Mouse (Mus musculus) liver, embryonic 15.5 days (tissue): Measurements from ENCODE around the gene Olfr318. TPM values are rescaled to one million over a fixed set of nuclear protein-coding genes. Genes with fewer than 3 reads are reported as not detected.
"Not testable (repeated sequence)": the region's sequence is repeated elsewhere in the genome, so short reads cannot be mapped to it uniquely, and the experiment has no call there.

ENCODE experiments used
- ATAC-seq: fragments of 200-750 bp; cut with Nextera tagmentation; 2 replicates; pipeline ENCODE4 v1.8.0; 2017; ENCODE audit warnings: moderate number of reproducible peaks, mild to moderate bottlenecking, moderate library complexity; ENCODE audit not compliant: insufficient read depth
- H3K27ac ChIP-seq: fragments of 300-500 bp; sonication (generic); replicated peaks from 2 replicates; pipeline ENCODE4 v1.5.1; 2015; ENCODE audit warnings: mild to moderate bottlenecking, inconsistent platforms
- H3K27me3 ChIP-seq: fragments of 300-500 bp; sonication (generic); 2 replicates; pipeline ENCODE4 v1.6.1; 2015; ENCODE audit warnings: mild to moderate bottlenecking, inconsistent platforms
- H3K36me3 ChIP-seq: fragments of 300-500 bp; sonication (generic); replicated peaks from 2 replicates; pipeline ENCODE4 v1.6.1; 2015; ENCODE audit warnings: moderate library complexity, mild to moderate bottlenecking, inconsistent platforms
- H3K4me1 ChIP-seq: fragments of 300-500 bp; sonication (generic); replicated peaks from 2 replicates; pipeline ENCODE4 v1.6.1; 2015; ENCODE audit warnings: inconsistent platforms
- H3K4me2 ChIP-seq: fragments of 300-500 bp; sonication (generic); 2 replicates; pipeline ENCODE4 v1.6.1; 2015; ENCODE audit warnings: moderate library complexity, mild to moderate bottlenecking, inconsistent platforms
- H3K4me3 ChIP-seq: fragments of 300-500 bp; sonication (generic); replicated peaks from 2 replicates; pipeline ENCODE4 v1.5.1; 2015; ENCODE audit warnings: mild to moderate bottlenecking, inconsistent platforms
- H3K9ac ChIP-seq: fragments of 300-500 bp; sonication (generic); 2 replicates; pipeline ENCODE4 v1.6.1; 2015; ENCODE audit warnings: moderate library complexity, mild to moderate bottlenecking, inconsistent platforms
- H3K9me3 ChIP-seq: fragments of 300-500 bp; sonication (generic); replicated peaks from 2 replicates; pipeline ENCODE4 v1.6.1; 2016; ENCODE audit warnings: inconsistent platforms
- WGBS: fragments of 180-500 bp; shearing (Covaris S2); methylation state at CpG from one replicate; pipeline ENCODE4 v1.1.7; 2015; ENCODE audit warnings: mixed read lengths; ENCODE audit not compliant: insufficient replicate concordance; 5-methylcytosine and 5-hydroxymethylcytosine counted together
- polyA plus RNA-seq: library from polyadenylated mRNA; unstranded; fragments of >200 nt; fragmentation: Nextera tagmentation; extraction: Ambion mirVana; gene quantifications from 2 replicates; pipeline ENCODE4 v1.2.1, GENCODE M21; 2015

The Olfr318 gene
- polyA plus RNA-seq, result not detected in 2 replicates

DNA sequence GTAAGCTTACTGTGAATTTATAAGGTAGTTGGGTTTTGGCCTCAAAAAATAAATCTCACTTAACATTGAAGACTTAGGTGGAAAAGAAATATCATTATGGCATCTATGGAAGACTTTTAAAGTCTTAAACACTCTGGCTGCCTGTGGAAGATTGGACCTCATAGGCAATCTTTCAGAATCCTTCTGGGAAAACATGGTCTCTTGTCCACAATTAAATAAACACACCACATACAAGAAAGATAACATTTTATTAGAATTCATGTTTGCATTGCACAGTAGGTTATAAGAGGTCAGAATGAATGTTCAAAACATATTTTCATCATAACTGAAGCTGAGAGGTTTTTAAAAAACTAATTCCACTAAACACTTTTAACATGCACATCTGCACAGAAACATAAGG lies at the start of gene Olfr318:
Gene Olfr318, minus strand, starts transcription at position 101 of the 400 bp plus-strand sequence.
- Histone ChIP-seq H3K4me2 (no peak within 1 kb of the TSS), H3K9ac (no peak within 1 kb of the TSS), H3K4me3 (no peak within 1 kb of the TSS), H3K4me1 (no peaks in the 10 kb centered on the region), H3K9me3 (no peaks in the 10 kb centered on the region), H3K36me3 (no peaks in the 10 kb centered on the region), H3K27ac (no peak within 1 kb of the TSS), H3K27me3 (no peaks in the 10 kb centered on the region)
- ATAC-seq, result no peak

DNA sequence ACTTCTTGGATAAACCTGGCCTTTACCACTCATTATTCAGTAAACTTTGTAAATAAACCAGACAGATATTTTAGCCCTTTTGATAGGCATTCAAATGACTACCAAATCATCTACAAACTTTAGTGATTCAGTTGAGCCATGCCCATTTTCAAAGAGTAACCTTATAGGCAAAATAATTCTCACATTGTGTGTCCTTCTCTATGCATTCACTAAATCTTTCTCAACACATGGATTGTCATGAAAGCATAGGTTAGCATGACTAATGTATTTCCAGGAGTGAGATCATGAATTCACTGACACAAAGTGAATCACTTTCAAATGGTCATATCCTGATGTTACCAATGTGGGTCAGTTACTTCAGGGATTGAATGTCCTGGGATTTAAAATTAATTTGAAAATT lies 49.1 kb upstream of the Olfr318 start, which contains the start of gene Olfr315:
Gene Olfr315, plus strand, starts transcription at position 301 of the 400 bp plus-strand sequence.
- no peaks in the 10 kb centered on the region for H3K36me3 ChIP-seq
- no peaks in the 10 kb centered on the region for H3K9me3 ChIP-seq
- no peak within 1 kb of the TSS for H3K9ac ChIP-seq
- H3K4me3 ChIP-seq, result no peak within 1 kb of the TSS
- no peaks in the 10 kb centered on the region for H3K4me1 ChIP-seq
- no peak within 1 kb of the TSS for H3K27ac ChIP-seq
- H3K4me2 ChIP-seq, result no peak within 1 kb of the TSS
- no peak for ATAC-seq
- no peaks in the 10 kb centered on the region for H3K27me3 ChIP-seq

DNA sequence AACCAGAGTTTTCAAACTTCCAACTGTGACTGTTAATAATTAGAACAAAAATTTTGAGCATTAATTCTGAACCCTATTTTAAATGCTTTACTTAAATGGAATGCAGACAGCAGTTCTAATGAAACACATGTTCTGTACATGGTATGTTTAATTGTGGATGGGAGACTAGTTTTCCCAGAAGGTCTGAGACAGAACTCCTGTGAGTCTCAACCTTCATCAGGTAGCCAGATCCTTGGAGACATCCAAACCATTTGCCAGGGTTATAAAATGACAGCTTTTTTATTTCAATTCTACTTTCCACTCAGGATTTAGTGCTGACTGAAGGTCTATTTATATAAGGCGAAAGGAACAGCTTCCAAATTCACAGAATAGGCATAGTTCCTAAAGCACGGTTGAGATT lies 28.6 kb upstream of the Olfr318 start, which contains the start of gene Olfr316:
Gene Olfr316, plus strand, starts transcription at position 301 of the 400 bp plus-strand sequence.
- Histone ChIP-seq H3K4me1 (no peaks in the 10 kb centered on the region), H3K9ac (no peak within 1 kb of the TSS), H3K4me3 (no peak within 1 kb of the TSS), H3K36me3 (no peaks in the 10 kb centered on the region), H3K4me2 (no peak within 1 kb of the TSS), H3K27me3 (no peaks in the 10 kb centered on the region), H3K27ac (no peak within 1 kb of the TSS), H3K9me3 (no peaks in the 10 kb centered on the region)
- 66% methylated on average over 2 of the region's 2 CpGs for WGBS
- ATAC-seq, result no peak

DNA sequence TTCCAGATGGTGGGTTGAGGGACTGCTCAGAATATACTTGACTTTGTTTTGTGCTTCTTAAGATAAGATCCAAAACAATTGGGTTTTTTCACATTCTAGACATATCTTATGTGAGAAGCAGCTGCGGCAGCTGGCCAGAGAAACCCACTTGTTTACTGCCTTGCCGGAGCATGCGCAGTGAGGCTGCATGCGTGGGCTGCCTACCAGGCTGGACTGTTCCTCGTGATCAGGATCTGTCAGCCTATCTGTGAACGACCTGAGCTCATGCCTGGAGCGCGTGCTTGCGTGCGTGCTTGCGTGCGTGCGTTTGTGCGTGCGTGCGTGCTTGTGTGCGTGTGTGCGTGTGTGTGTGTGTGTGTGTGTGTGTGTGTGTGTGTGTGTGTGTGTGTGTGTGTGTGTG lies 27.3 kb upstream of the Olfr318 start:
- not testable (repeated sequence) for H3K36me3 ChIP-seq, H3K9ac ChIP-seq, H3K4me3 ChIP-seq, ATAC-seq, H3K27ac ChIP-seq, H3K9me3 ChIP-seq, H3K27me3 ChIP-seq, H3K4me1 ChIP-seq, H3K4me2 ChIP-seq
- WGBS, result 79% methylated on average over 18 of the region's 18 CpGs

DNA sequence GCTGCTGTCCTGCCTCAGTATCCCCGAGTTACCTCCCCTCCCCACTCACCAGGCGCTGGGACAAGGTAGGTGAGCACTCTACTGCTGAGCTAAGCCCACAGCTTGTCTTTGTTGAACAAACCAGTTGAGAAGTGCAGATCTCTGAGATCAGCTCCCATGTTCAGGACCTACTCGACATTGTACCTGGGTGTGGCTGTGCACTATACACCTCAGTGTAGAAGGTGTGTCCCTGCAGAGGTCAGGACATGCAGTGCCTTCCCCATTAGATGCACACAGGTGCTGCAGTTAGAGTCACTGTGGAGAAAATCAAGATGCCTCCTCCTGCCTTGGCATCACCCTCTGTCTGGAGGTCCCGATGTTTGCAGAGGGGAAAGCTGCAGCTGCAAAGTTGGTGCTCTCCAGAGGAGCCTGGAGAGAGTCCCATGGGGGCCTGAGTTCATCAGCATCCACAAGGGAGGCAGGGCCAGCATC lies 15.0 kb upstream of the Olfr318 start, which contains the start of gene Olfr317:
Gene Olfr317, minus strand, starts transcription at position 421 of the 471 bp plus-strand sequence.
- Histone ChIP-seq H3K9me3 (no peaks in the 10 kb centered on the region), H3K27ac (no peak within 1 kb of the TSS), H3K27me3 (no peaks in the 10 kb centered on the region), H3K4me2 (no peak within 1 kb of the TSS), H3K4me1 (no peaks in the 10 kb centered on the region), H3K4me3 (no peak within 1 kb of the TSS), H3K9ac (no peak within 1 kb of the TSS), H3K36me3 (no peaks in the 10 kb centered on the region)
- no peak for ATAC-seq
- WGBS, result 46% methylated on average over 4 of the region's 4 CpGs

DNA sequence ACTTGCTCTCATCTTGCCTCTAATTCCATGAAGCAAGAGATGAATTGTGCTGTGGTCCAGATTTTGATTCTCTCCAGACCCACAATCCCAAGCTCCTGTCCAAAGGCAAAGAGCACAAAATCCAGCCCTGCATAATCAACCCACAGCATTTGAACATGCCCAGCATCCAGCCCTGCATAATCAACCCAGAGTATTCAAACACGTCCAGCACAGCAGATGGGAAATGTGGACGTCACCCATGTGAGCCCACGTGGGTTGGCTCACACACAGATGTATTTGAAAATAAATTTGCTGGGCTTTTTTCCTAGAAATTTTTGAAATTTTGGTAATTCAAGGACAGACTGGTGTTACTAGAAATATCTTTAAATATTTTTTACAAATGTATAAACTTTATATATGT lies 9.6 kb upstream of the Olfr318 start:
- H3K4me2 ChIP-seq, result no peak overlapping the region
- 53% methylated on average over 3 of the region's 3 CpGs for WGBS
- H3K27me3 ChIP-seq, result no peaks in the 10 kb centered on the region

DNA sequence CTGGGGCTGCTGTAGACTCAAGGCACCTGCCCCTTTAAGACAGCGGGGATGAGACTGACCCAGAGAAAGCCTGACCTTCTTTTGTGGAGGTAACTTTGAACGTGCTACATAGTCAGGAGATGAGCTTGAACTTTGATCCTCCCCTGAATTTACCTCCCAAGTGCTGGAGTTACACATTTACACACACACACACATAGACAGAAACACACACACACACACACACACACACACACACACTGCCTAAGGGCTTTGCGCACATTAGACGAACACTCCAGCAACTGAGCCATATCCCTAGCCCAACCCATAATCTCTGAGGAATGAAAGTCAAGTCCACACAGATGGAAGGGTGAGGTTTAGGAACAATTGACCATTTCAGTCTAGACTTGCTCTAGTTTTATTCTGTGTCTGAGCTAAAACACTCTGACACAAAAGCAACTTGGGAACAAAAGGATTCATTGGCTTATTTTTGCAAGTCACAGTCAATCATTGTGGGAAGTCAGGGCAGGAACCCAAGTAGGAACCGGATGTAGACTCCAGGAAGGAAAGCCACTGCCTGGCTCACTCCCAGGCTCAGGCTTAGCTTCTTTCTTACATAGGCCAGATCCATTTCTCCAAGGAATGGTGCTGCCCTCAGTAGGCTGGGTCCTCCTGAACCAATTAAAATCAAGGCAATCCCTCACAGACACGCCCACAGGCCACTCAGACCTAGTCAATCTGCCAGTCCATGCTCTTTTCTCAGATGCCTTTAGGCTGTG lies 4.3 kb upstream of the Olfr318 start:
- H3K36me3 ChIP-seq, H3K27ac ChIP-seq, H3K9ac ChIP-seq, H3K4me2 ChIP-seq, H3K27me3 ChIP-seq, H3K4me3 ChIP-seq, H3K4me1 ChIP-seq, H3K9me3 ChIP-seq, ATAC-seq: not testable (repeated sequence)
- WGBS, result 61% methylated on average over 6 of the region's 6 CpGs

More for the DNA sequence above, 9.6 kb upstream of the Olfr318 start:
- Histone ChIP-seq H3K36me3 (no peaks in the 10 kb centered on the region), H3K4me1 (no peaks in the 10 kb centered on the region), H3K9me3 (no peaks in the 10 kb centered on the region), H3K9ac (no peak overlapping the region), H3K27ac (no peak overlapping the region), H3K4me3 (no peak overlapping the region)
- no peak for ATAC-seq

DNA sequence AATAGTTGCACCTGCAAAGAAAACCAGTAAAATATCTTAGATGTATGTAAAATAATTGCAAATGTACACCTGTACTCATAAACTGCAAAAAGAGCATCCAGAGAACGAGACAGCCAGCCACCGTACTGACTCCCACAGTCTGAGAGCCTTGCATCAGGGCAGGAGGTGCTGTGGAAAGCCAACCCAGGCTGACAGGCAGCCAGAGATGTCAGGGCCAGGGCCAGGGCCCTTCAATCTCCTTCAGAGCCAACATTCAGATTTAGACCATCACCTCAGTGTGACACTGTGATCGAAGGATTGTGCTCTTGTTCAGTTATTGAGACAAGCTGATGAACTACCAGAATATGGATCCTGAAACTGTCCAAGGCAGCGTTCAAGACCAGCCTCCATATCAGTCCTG lies 4.1 kb downstream of the Olfr318 start:
- Histone ChIP-seq H3K9me3 (no peaks in the 10 kb centered on the region), H3K4me1 (no peaks in the 10 kb centered on the region), H3K36me3 (no peaks in the 10 kb centered on the region), H3K27ac (no peak overlapping the region), H3K4me2 (no peak overlapping the region), H3K27me3 (no peaks in the 10 kb centered on the region), H3K9ac (no peak overlapping the region), H3K4me3 (no peak overlapping the region)
- ATAC-seq, result no peak
- WGBS, result 65% methylated on average over 4 of the region's 4 CpGs

DNA sequence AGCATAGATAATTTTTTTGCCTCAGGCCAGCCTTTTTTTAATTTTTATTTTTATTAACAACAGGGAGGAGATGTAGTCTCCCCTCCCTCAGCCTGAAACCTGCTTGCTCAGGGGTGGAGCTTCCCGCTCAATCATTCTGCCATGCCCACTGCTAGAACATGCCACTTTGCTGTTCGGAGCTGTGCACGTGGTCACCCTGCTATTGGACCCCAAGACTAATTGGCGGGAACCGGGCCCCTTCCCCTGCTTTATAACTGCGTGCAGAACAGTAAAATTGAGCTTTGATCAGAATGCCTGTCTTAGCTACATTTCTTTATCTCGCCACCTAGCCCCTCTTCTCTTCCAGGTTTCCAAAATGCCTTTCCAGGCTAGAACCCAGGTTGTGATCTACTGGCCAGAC lies 6.1 kb downstream of the Olfr318 start:
- H3K27ac ChIP-seq, H3K4me2 ChIP-seq, H3K36me3 ChIP-seq, ATAC-seq, H3K9me3 ChIP-seq, H3K4me3 ChIP-seq, H3K9ac ChIP-seq, H3K4me1 ChIP-seq, H3K27me3 ChIP-seq: not testable (repeated sequence)
- 67% methylated on average over 7 of the region's 7 CpGs for WGBS

DNA sequence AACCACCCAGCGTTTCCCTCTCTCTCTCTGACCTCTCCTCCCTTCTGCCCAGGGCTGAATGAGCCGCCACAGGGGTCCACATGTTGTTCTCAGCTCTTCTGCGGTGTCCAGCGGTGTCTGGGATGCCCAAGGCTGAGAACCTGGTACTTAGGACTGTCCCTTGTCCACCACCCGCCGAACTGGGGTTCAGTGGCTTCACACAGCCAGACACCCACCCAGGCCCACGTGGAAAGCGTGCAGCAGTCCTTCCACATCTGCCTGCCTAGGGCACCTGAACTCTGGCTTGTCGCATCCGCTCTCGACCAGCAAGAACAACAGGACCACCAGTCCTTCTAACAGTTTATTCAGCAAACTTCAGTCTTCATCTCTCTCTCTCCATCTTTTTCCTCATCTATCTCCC lies 14.7 kb downstream of the Olfr318 start:
- H3K4me2 ChIP-seq, result no peak overlapping the region
- H3K9ac ChIP-seq, result no peak overlapping the region
- no peaks in the 10 kb centered on the region for H3K36me3 ChIP-seq
- H3K27ac ChIP-seq, result no peak overlapping the region
- no peak for ATAC-seq
- whole genome bisulfite sequencing, result 70% methylated on average over 11 of the region's 11 CpGs
- H3K27me3 ChIP-seq, result no peaks in the 10 kb centered on the region
- H3K4me3 ChIP-seq, result no peak overlapping the region
- no peaks in the 10 kb centered on the region for H3K4me1 ChIP-seq
- no peaks in the 10 kb centered on the region for H3K9me3 ChIP-seq

DNA sequence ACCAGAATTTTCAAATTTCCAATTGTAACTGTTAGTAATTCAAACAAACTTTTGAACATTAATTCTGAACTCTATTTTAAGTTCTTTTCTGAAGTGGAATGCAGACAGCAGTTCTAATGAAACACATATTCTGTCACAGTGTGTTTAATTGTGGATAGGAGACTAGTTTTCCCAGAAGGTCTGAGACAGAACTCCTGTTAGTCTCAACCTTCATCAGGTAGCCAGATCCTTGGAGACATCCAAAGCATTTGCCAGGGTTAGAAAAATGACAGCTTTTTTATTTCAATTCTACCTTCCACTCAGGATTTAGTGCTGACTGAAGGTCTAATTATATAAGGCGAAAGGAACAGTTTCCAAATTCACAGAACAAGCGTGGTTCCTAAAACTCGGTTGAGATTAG lies 25.0 kb downstream of the Olfr318 start, which contains the start of gene Olfr319:
Gene Olfr319, plus strand, starts transcription at position 301 of the 400 bp plus-strand sequence.
- no peak within 1 kb of the TSS for H3K27ac ChIP-seq
- no peaks in the 10 kb centered on the region for H3K36me3 ChIP-seq
- no peak within 1 kb of the TSS for H3K4me2 ChIP-seq
- WGBS, result 57% methylated on average over 3 of the region's 3 CpGs
- no peaks in the 10 kb centered on the region for H3K9me3 ChIP-seq
- no peak for ATAC-seq
- H3K9ac ChIP-seq, result no peak within 1 kb of the TSS
- H3K4me1 ChIP-seq, result no peaks in the 10 kb centered on the region
- no peak within 1 kb of the TSS for H3K4me3 ChIP-seq
- no peaks in the 10 kb centered on the region for H3K27me3 ChIP-seq

DNA sequence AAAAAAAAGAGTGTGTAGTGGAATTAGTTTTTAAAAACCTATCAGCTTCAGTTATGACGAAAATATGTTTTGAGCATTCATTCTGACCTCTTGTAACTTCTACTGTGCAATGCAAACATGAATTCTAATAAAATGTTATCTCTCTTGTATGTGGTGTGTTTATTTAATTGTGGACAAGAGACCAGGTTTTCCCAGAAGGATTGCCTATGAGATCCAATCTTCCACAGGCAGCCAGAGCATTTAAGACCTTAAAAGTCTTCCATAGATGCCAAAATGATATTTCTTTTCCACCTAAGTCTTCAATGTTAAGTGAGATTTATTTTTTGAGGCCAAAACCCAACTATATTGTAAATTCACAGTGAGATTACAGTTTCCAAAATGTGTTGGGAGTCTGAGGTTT lies 43.0 kb downstream of the Olfr318 start, which contains the start of gene Olfr320:
Gene Olfr320, plus strand, starts transcription at position 301 of the 400 bp plus-strand sequence.
- Histone ChIP-seq H3K27ac (no peak within 1 kb of the TSS), H3K9me3 (no peaks in the 10 kb centered on the region), H3K4me1 (no peaks in the 10 kb centered on the region), H3K4me2 (no peak within 1 kb of the TSS), H3K27me3 (no peaks in the 10 kb centered on the region), H3K9ac (no peak within 1 kb of the TSS), H3K36me3 (no peaks in the 10 kb centered on the region), H3K4me3 (no peak within 1 kb of the TSS)
- no peak for ATAC-seq
- WGBS, result 53% methylated on average over 1 of the region's 1 CpGs
